Mouse (Mus musculus) urinary bladder, adult 2 months (tissue): ENCODE data around the gene Cited2. TPM values are rescaled to one million over a fixed set of nuclear protein-coding genes. Genes with fewer than 3 reads are reported as not detected.
A peak's percentile ranks its signal among the peaks of the same experiment; 100 is the strongest.

Source experiments
- DNase-seq: peaks from one replicate; pipeline ENCODE4 v3.0.0; 2022; ENCODE audit warnings: low spot score
- polyA plus RNA-seq: library from polyadenylated mRNA; depleted of rRNA; stranded (reverse); fragments of >200 nt; gene quantifications from 2 replicates; pipeline ENCODE4 v1.2.3, GENCODE M21; 2012; rRNA removed

The Cited2 gene
- 21.5 and 24.2 TPM in 2 replicates for polyA plus RNA-seq

- DNase-seq = peak; percentile 100
Observed at GRCm38 (mm10) chr10:17722653-17723410, at the start of gene Cited2. TSS of gene Cited2 (plus strand) at chr10:17723218.

GRCm38 (mm10) chr10:17674454-17674853, 48.6 kb upstream of the Cited2 start:
- DNase-seq = no peak

GRCm38 (mm10) chr10:17674869-17675268, 48.1 kb upstream of the Cited2 start:
- DNase-seq = no peak

GRCm38 (mm10) chr10:17676464-17676863, 46.6 kb upstream of the Cited2 start:
- DNase-seq = no peak

GRCm38 (mm10) chr10:17677308-17677707, 45.7 kb upstream of the Cited2 start:
- no peak for DNase-seq

- DNase-seq = no peak
Observed at GRCm38 (mm10) chr10:17680432-17681382, 42.3 kb upstream of the Cited2 start.

GRCm38 (mm10) chr10:17681386-17681785, 41.6 kb upstream of the Cited2 start:
- no peak for DNase-seq

GRCm38 (mm10) chr10:17683852-17684428, 39.1 kb upstream of the Cited2 start:
- DNase-seq = no peak

- no peak for DNase-seq
Observed at GRCm38 (mm10) chr10:17689806-17690205, 33.2 kb upstream of the Cited2 start.

- DNase-seq = no peak
Observed at GRCm38 (mm10) chr10:17691709-17692108, 31.3 kb upstream of the Cited2 start.

- no peak for DNase-seq
Observed at GRCm38 (mm10) chr10:17695801-17696200, 27.2 kb upstream of the Cited2 start.

GRCm38 (mm10) chr10:17697376-17698265, 25.4 kb upstream of the Cited2 start:
- no peak for DNase-seq

- DNase-seq = no peak
Observed at GRCm38 (mm10) chr10:17705466-17705973, 17.5 kb upstream of the Cited2 start.

GRCm38 (mm10) chr10:17710753-17711152, 12.3 kb upstream of the Cited2 start:
- no peak for DNase-seq

- DNase-seq = no peak
Observed at GRCm38 (mm10) chr10:17719009-17719570, 3.9 kb upstream of the Cited2 start.

GRCm38 (mm10) chr10:17719646-17720045, 3.4 kb upstream of the Cited2 start:
- no peak for DNase-seq

GRCm38 (mm10) chr10:17720891-17721601, 2.0 kb upstream of the Cited2 start:
- DNase-seq = no peak

GRCm38 (mm10) chr10:17721602-17722121, 1.4 kb upstream of the Cited2 start:
- DNase-seq = no peak

- DNase-seq = peak; percentile 84
Observed at GRCm38 (mm10) chr10:17722158-17722557, 860 bp upstream of the Cited2 start.

- no peak for DNase-seq
Observed at GRCm38 (mm10) chr10:17723421-17723841, 413 bp downstream of the Cited2 start.
